Mouse (Mus musculus) lung, embryonic 15.5 days (tissue): ENCODE data around the gene Cenpo. TPM values are rescaled to one million over a fixed set of nuclear protein-coding genes. Genes with fewer than 3 reads are reported as not detected.
A peak's percentile ranks its signal among the peaks of the same experiment; 100 is the strongest.
"Not testable (repeated sequence)": the region's sequence is repeated elsewhere in the genome, so short reads cannot be mapped to it uniquely, and the experiment has no call there.

Experiments
- ATAC-seq: fragments of 200-750 bp; cut with Nextera tagmentation; 2 replicates; pipeline ENCODE4 v1.8.0; 2017; ENCODE audit warnings: moderate number of reproducible peaks, borderline replicate concordance; ENCODE audit not compliant: low FRiP score, low TSS enrichment; ENCODE audit errors: extremely low read depth
- H3K27ac ChIP-seq: fragments of 300-500 bp; sonication (generic); 2 replicates; pipeline ENCODE4 v1.5.1; 2015; ENCODE audit warnings: moderate library complexity, mild to moderate bottlenecking, inconsistent platforms
- H3K27me3 ChIP-seq: fragments of 300-500 bp; sonication (generic); 2 replicates; pipeline ENCODE4 v1.6.1; 2015; ENCODE audit warnings: inconsistent platforms
- H3K36me3 ChIP-seq: fragments of 300-500 bp; sonication (generic); 2 replicates; pipeline ENCODE4 v1.6.1; 2015; ENCODE audit warnings: inconsistent platforms
- H3K4me1 ChIP-seq: fragments of 300-500 bp; sonication (generic); 2 replicates; pipeline ENCODE4 v1.6.1; 2015; ENCODE audit warnings: inconsistent platforms
- H3K4me2 ChIP-seq: fragments of 300-500 bp; sonication (generic); 2 replicates; pipeline ENCODE4 v1.6.1; 2015; ENCODE audit warnings: inconsistent platforms, mild to moderate bottlenecking, moderate library complexity
- H3K4me3 ChIP-seq: fragments of 300-500 bp; sonication (generic); 2 replicates; pipeline ENCODE4 v1.5.1; 2015; ENCODE audit warnings: mild to moderate bottlenecking, inconsistent platforms
- H3K9ac ChIP-seq: fragments of 300-500 bp; sonication (generic); 2 replicates; pipeline ENCODE4 v1.6.1; 2015; ENCODE audit warnings: inconsistent platforms
- H3K9me3 ChIP-seq: fragments of 300-500 bp; sonication (generic); 2 replicates; pipeline ENCODE4 v1.6.1; 2016; ENCODE audit warnings: inconsistent platforms
- WGBS: fragments of 180-500 bp; shearing (Covaris S2); methylation state at CpG from one replicate; pipeline ENCODE4 v1.1.7; 2015; 5-methylcytosine and 5-hydroxymethylcytosine counted together
- polyA plus RNA-seq: library from polyadenylated mRNA; unstranded; fragments of >200 nt; fragmentation: Nextera tagmentation; extraction: Ambion mirVana; gene quantifications from 2 replicates; pipeline ENCODE4 v1.2.1, GENCODE M21; 2015

Cenpo gene
- 16.3 and 17.0 TPM in 2 replicates for polyA plus RNA-seq

- ATAC-seq, result peak; percentile 98
- Histone ChIP-seq H3K36me3 (peaks cover 21% of the 10 kb centered on the region; the same call in 1 of the 2 replicates), H3K27ac (peak within 1 kb of the TSS; percentile 97), H3K4me1 (peaks cover 17% of the 10 kb centered on the region), H3K9me3 (no peaks in the 10 kb centered on the region), H3K9ac (peak within 1 kb of the TSS; percentile 74), H3K4me2 (peak within 1 kb of the TSS; percentile 69), H3K4me3 (peak within 1 kb of the TSS; percentile 81), H3K27me3 (no peaks in the 10 kb centered on the region)
- under 1% methylated on average over 50 of the region's 50 CpGs for WGBS
Measured at GRCm38 (mm10) chr12:4233572-4234508, at the start of gene Cenpo, which contains the start of gene Ptrhd1. TSS of gene Cenpo (minus strand) at chr12:4234294. TSS of gene Ptrhd1 (plus strand) at chr12:4234027.

GRCm38 (mm10) chr12:4279878-4280277 lies 45.8 kb upstream of the Cenpo start:
- H3K9ac ChIP-seq, result no peak overlapping the region
- no peaks in the 10 kb centered on the region for H3K27me3 ChIP-seq
- no peak for ATAC-seq
- H3K36me3 ChIP-seq, result peaks cover 3% of the 10 kb centered on the region; the same call in 1 of the 2 replicates
- 82% methylated on average over 3 of the region's 3 CpGs for WGBS
- no peak overlapping the region for H3K4me2 ChIP-seq
- H3K4me3 ChIP-seq, result no peak overlapping the region
- H3K27ac ChIP-seq, result no peak overlapping the region
- no peaks in the 10 kb centered on the region for H3K9me3 ChIP-seq
- no peaks in the 10 kb centered on the region for H3K4me1 ChIP-seq

GRCm38 (mm10) chr12:4278978-4279755 lies 45.1 kb upstream of the Cenpo start:
- H3K4me3 ChIP-seq, result no peak overlapping the region
- peaks cover 8% of the 10 kb centered on the region for H3K36me3 ChIP-seq
- H3K9ac ChIP-seq, result no peak overlapping the region
- no peak overlapping the region for H3K27ac ChIP-seq
- H3K9me3 ChIP-seq, result no peaks in the 10 kb centered on the region
- H3K27me3 ChIP-seq, result no peaks in the 10 kb centered on the region
- H3K4me2 ChIP-seq, result no peak overlapping the region
- 82% methylated on average over 3 of the region's 3 CpGs for WGBS
- no peaks in the 10 kb centered on the region for H3K4me1 ChIP-seq
- ATAC-seq, result no peak

GRCm38 (mm10) chr12:4271078-4271477 lies 37.0 kb upstream of the Cenpo start:
- WGBS, result 85% methylated on average over 6 of the region's 6 CpGs
- H3K9ac ChIP-seq, result no peak overlapping the region
- H3K27ac ChIP-seq, result no peak overlapping the region
- H3K4me2 ChIP-seq, result no peak overlapping the region
- H3K27me3 ChIP-seq, result no peaks in the 10 kb centered on the region
- no peaks in the 10 kb centered on the region for H3K4me1 ChIP-seq
- H3K4me3 ChIP-seq, result no peak overlapping the region
- H3K9me3 ChIP-seq, result no peaks in the 10 kb centered on the region
- peaks cover 33% of the 10 kb centered on the region for H3K36me3 ChIP-seq
- ATAC-seq, result no peak

GRCm38 (mm10) chr12:4267765-4268164 lies 33.7 kb upstream of the Cenpo start:
- ATAC-seq, result no peak
- Histone ChIP-seq H3K4me3 (no peak overlapping the region), H3K27ac (no peak overlapping the region), H3K4me2 (no peak overlapping the region), H3K9me3 (no peaks in the 10 kb centered on the region), H3K36me3 (peaks cover 23% of the 10 kb centered on the region), H3K9ac (no peak overlapping the region), H3K4me1 (no peaks in the 10 kb centered on the region), H3K27me3 (no peaks in the 10 kb centered on the region)
- 90% methylated on average over 4 of the region's 4 CpGs for WGBS

GRCm38 (mm10) chr12:4252742-4253655 lies 18.9 kb upstream of the Cenpo start:
- no peak for ATAC-seq
- no peaks in the 10 kb centered on the region for H3K4me1 ChIP-seq
- no peak overlapping the region for H3K9ac ChIP-seq
- no peaks in the 10 kb centered on the region for H3K9me3 ChIP-seq
- no peaks in the 10 kb centered on the region for H3K36me3 ChIP-seq
- WGBS, result 85% methylated on average over 16 of the region's 16 CpGs
- H3K27ac ChIP-seq, result no peak overlapping the region
- H3K4me2 ChIP-seq, result no peak overlapping the region
- H3K4me3 ChIP-seq, result no peak overlapping the region
- no peaks in the 10 kb centered on the region for H3K27me3 ChIP-seq

GRCm38 (mm10) chr12:4249786-4250185 lies 15.7 kb upstream of the Cenpo start:
- no peak overlapping the region for H3K9ac ChIP-seq
- no peak overlapping the region for H3K4me3 ChIP-seq
- H3K4me1 ChIP-seq, result no peaks in the 10 kb centered on the region
- no peaks in the 10 kb centered on the region for H3K9me3 ChIP-seq
- no peaks in the 10 kb centered on the region for H3K36me3 ChIP-seq
- H3K27ac ChIP-seq, result no peak overlapping the region
- H3K4me2 ChIP-seq, result no peak overlapping the region
- 76% methylated on average over 6 of the region's 6 CpGs for WGBS
- ATAC-seq, result no peak
- no peaks in the 10 kb centered on the region for H3K27me3 ChIP-seq

- Histone ChIP-seq H3K27ac (no peak overlapping the region), H3K9me3 (no peaks in the 10 kb centered on the region), H3K4me3 (no peak overlapping the region), H3K4me2 (no peak overlapping the region), H3K9ac (no peak overlapping the region), H3K36me3 (no peaks in the 10 kb centered on the region), H3K27me3 (no peaks in the 10 kb centered on the region), H3K4me1 (no peaks in the 10 kb centered on the region)
- no peak for ATAC-seq
- 76% methylated on average over 10 of the region's 10 CpGs for WGBS
Measured at GRCm38 (mm10) chr12:4245742-4246141, 11.6 kb upstream of the Cenpo start.

- no peaks in the 10 kb centered on the region for H3K27me3 ChIP-seq
- no peaks in the 10 kb centered on the region for H3K36me3 ChIP-seq
- H3K4me3 ChIP-seq, result no peak overlapping the region
- 0 out of 2 replicates have a peak overlapping the region, but pooled peaks have one; percentile 41 for H3K27ac ChIP-seq
- H3K4me1 ChIP-seq, result no peaks in the 10 kb centered on the region
- H3K9me3 ChIP-seq, result no peaks in the 10 kb centered on the region
- H3K9ac ChIP-seq, result no peak overlapping the region
- ATAC-seq, result no peak
- 38% methylated on average over 2 of the region's 2 CpGs for WGBS
- H3K4me2 ChIP-seq, result no peak overlapping the region
Measured at GRCm38 (mm10) chr12:4243805-4244204, 9.7 kb upstream of the Cenpo start.

- not testable (repeated sequence) for H3K27me3 ChIP-seq, H3K9ac ChIP-seq, H3K4me2 ChIP-seq, H3K9me3 ChIP-seq, H3K4me3 ChIP-seq, H3K36me3 ChIP-seq, H3K27ac ChIP-seq, H3K4me1 ChIP-seq, ATAC-seq
- WGBS, result 60% methylated on average over 6 of the region's 8 CpGs
Measured at GRCm38 (mm10) chr12:4240281-4240680, 6.2 kb upstream of the Cenpo start.

- Histone ChIP-seq H3K4me2 (no peak overlapping the region), H3K27ac (no peak overlapping the region), H3K9ac (no peak overlapping the region), H3K36me3 (0 out of 2 replicates have a peak, but pooled peaks cover 4% of the 10 kb centered on the region), H3K4me3 (no peak overlapping the region), H3K27me3 (no peaks in the 10 kb centered on the region), H3K4me1 (peaks cover 10% of the 10 kb centered on the region), H3K9me3 (no peaks in the 10 kb centered on the region)
- no peak for ATAC-seq
- WGBS, result 95% methylated on average over 15 of the region's 15 CpGs
Measured at GRCm38 (mm10) chr12:4237481-4237880, 3.4 kb upstream of the Cenpo start.
